Mouse (Mus musculus) kidney, postnatal 25 days (tissue): ENCODE measurements around the gene Scoc.

ENCODE experiments used
- DNase-seq, 2 experiments: peaks; one replicate each; pipeline ENCODE4 v3.0.0; 2021; ENCODE audit warnings: mixed read lengths in 2 of 2

The Scoc gene

GRCm38 (mm10) chr8:83397726-83398125 lies 60.5 kb downstream of the Scoc start:
- DNase-seq = no peak

GRCm38 (mm10) chr8:83396680-83397079 lies 61.5 kb downstream of the Scoc start:
- DNase-seq = no peak

DNA sequence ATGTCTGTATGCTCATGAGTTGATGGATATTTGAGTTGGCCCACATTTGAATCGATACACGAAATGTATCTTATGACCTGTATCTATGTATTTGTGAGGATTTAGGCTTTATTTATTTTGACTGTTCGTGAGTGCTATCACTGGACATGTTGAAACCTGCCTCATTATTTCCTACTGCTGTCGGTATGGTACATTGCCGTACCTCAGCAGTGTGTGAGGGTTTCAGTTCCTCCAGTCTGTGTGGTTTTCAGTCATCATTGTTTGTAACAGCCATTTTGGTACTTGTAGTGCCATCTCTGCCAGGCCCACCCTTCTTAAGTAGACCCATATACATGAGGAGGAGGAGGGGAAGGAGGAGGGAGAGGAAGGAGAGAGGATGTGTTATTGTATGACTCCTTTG lies 63.9 kb downstream of the Scoc start:
- no peak for DNase-seq

DNA sequence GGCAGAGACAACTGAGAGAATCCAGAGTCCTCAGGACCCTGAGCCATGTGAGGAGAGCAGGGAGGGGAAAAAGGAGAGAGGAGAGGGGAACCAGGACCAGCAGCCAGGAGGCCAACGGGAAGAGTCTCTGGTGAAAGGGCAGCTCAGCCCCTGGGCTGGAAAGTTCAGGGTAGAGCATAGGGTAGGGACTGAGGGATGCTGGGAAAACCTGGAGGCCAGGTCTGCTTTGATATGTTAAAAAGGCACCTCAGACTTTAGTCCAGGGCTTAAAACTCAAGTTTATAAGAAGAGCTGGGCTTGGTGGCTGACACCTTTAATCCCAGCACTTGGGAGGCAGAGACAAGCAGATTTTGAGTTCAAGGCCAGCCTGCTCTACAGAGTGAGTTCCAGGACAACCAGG lies 65.7 kb downstream of the Scoc start:
- no peak for DNase-seq

- no peak for DNase-seq
Measured at GRCm38 (mm10) chr8:83390006-83390701, 68.0 kb downstream of the Scoc start.

DNA sequence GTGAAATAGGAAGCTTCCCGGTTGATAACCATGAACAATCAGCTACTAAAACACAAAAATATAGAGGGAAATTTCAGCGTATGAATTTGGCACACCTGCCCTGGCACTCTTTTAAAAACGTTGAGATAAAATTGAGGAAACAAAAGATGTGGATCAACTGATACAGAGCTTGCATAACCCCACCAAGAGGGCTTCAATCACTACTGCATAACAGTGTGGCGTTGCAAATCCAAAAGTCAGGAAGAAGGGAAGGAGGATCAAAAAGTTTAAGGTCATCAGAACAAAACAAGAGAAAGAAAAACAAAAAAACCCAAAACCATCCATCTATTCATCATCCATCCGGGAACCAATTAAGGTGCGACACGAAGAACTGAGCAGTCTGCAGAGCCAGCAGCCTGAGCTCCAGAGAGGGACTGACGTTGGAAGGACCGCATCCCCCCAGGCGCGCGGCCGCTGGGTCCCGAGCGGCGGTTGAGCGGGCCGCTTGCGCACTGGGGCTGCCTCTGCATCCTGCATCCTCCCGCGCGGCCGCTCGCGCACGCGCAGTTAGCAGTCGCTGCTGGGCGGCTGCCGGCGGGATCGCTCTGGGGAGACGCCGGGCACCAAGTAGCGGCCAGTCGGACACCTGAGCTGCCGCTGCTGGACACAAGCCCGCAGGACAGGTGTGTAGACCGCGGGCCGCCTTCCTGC lies 68.7 kb downstream of the Scoc start, which contains the start of gene Clgn:
TSS of gene Clgn (plus strand) at position 552 of the 690 bp plus-strand sequence.
- DNase-seq = peak; percentile 15 to 38

- DNase-seq = no peak
Measured at GRCm38 (mm10) chr8:83382850-83383249, 75.3 kb downstream of the Scoc start.

DNA sequence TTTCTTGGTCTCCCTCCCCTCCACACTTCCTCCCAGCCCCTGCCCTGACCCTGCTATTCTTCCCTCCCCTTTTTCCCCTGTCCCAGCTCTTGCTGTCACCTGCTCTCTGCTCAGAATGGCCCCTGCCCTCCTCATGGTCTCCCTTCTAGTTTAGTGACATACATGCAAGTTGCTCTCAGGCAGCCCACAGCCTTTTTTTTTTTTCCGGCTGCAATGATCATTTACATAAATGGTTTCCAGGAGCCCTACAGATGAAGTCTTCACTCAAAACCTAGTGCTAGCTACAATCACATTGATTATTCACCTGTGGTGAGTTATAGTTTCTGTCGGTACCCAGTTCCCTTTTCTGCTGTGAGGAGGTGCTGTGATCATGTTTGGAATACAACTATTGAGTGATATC lies 77.2 kb downstream of the Scoc start:
- DNase-seq = no peak

GRCm38 (mm10) chr8:83380141-83380540 lies 78.0 kb downstream of the Scoc start:
- DNase-seq = no peak
